Mouse (Mus musculus) embryonic fibroblast, embryonic 13.5 days (primary cell): ENCODE results near the gene Mthfd1l. TPM values are rescaled to one million over a fixed set of nuclear protein-coding genes. Genes with fewer than 3 reads are reported as not detected.
"Not testable (repeated sequence)": the region's sequence is repeated elsewhere in the genome, so short reads cannot be mapped to it uniquely, and the experiment has no call there.

ENCODE experiments used
- H3K27ac ChIP-seq: 2 replicates; pipeline ENCODE4 v1.5.1; 2012; ENCODE audit warnings: low read length, control low read depth, inconsistent platforms; ENCODE audit not compliant: insufficient read depth
- H3K4me1 ChIP-seq: 2 replicates; pipeline ENCODE4 v1.6.1; 2011; ENCODE audit warnings: low read length; ENCODE audit not compliant: control insufficient read depth, insufficient read depth
- H3K4me3 ChIP-seq: 2 replicates; pipeline ENCODE4 v1.5.1; 2011; ENCODE audit warnings: mild to moderate bottlenecking, control low read depth, low read length; ENCODE audit not compliant: insufficient read depth
- CTCF ChIP-seq: IDR thresholded peaks from 2 replicates; pipeline ENCODE4 v1.5.1; 2011; ENCODE audit warnings: mild to moderate bottlenecking, control low read depth, low read length, moderate library complexity, borderline replicate concordance; ENCODE audit not compliant: insufficient read depth
- POLR2A ChIP-seq: IDR thresholded peaks from 2 replicates; pipeline ENCODE4 v1.6.1; 2011; ENCODE audit warnings: low read depth, mild to moderate bottlenecking, control low read depth, low read length, moderate library complexity
- polyA plus RNA-seq: library from polyadenylated mRNA; stranded (reverse); fragments of >200 nt; gene quantifications from 2 replicates; pipeline ENCODE4 v1.2.4, GENCODE M21; 2011; ENCODE audit warnings: low read depth; ENCODE audit not compliant: missing spikeins, insufficient read length

The Mthfd1l gene
- polyA plus RNA-seq, 1 experiment, result 30.8 TPM

DNA sequence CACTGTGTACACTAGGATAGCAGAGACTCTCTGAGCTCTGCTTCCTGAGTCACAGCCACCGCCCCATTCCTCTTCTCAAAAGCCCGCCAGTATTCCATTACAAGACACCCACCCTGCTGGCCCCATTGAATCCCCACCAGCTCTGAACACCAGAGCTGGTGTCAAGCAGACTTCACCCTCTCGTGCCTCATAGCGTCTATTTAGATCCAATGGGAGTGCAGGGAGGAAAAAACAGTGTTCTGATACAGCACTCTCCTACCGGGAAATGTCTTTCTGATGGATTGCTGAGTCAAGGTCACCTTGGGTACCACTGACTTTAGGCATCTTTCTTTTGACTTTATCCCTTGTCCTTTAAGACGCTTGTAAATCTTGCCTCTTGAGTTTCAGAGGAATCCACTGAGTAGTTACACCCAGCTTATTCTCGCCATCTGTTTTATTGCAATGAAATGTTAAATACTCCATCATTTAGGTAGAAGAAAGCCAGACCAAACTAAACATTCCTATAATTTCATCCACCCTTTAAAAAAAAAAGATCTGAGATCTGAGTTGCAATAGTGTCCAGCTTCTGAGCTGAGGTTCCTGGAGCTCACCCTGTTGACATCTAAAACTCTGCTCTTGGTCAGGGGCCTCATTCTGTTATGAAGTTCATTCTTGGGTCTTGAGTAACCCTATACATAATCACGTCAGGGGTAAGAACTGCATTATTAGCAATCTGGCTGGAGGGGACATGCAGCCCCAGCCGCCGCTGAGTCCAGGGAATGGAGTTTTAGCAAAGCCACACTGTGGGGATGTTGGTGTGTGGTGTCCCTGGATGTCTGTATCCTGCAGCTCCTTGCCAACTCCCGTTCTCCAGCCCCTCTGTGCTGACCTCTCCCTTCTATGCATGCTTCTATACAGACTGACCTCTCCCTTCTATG, 88.4 kb downstream of the Mthfd1l start:
- Histone ChIP-seq H3K4me1 (peaks cover 3% of the 10 kb centered on the region; the same call in 1 of the 2 replicates), H3K4me3 (no peak overlapping the region), H3K27ac (peak overlapping the region; percentile 73)
- no peak for TF ChIP-seq POLR2A
- TF ChIP-seq CTCF, result no peak

GRCm38 (mm10) chr10:4063537-4063936, 90.6 kb downstream of the Mthfd1l start:
- TF ChIP-seq CTCF, result no peak
- TF ChIP-seq POLR2A, result no peak
- Histone ChIP-seq H3K4me1 (peaks cover 3% of the 10 kb centered on the region; the same call in 1 of the 2 replicates), H3K4me3 (no peak overlapping the region), H3K27ac (no peak overlapping the region)

- TF ChIP-seq POLR2A, result no peak
- TF ChIP-seq CTCF, result no peak
- Histone ChIP-seq H3K4me3 (no peak overlapping the region), H3K4me1 (peaks cover 2% of the 10 kb centered on the region; the same call in 1 of the 2 replicates), H3K27ac (no peak overlapping the region)
Observed at GRCm38 (mm10) chr10:4065295-4066084, 92.6 kb downstream of the Mthfd1l start.

GRCm38 (mm10) chr10:4069258-4069826, 96.4 kb downstream of the Mthfd1l start:
- Histone ChIP-seq H3K27ac (no peak overlapping the region), H3K4me1 (no peaks in the 10 kb centered on the region), H3K4me3 (no peak overlapping the region)
- TF ChIP-seq CTCF (no peak), POLR2A (no peak)

- H3K27ac ChIP-seq, result no peak overlapping the region
- H3K4me1 ChIP-seq, result no peaks in the 10 kb centered on the region
- no peak for TF ChIP-seq POLR2A
- TF ChIP-seq CTCF, result no peak
- H3K4me3 ChIP-seq, result no peak overlapping the region
Observed at GRCm38 (mm10) chr10:4070061-4070460, 97.1 kb downstream of the Mthfd1l start.

DNA sequence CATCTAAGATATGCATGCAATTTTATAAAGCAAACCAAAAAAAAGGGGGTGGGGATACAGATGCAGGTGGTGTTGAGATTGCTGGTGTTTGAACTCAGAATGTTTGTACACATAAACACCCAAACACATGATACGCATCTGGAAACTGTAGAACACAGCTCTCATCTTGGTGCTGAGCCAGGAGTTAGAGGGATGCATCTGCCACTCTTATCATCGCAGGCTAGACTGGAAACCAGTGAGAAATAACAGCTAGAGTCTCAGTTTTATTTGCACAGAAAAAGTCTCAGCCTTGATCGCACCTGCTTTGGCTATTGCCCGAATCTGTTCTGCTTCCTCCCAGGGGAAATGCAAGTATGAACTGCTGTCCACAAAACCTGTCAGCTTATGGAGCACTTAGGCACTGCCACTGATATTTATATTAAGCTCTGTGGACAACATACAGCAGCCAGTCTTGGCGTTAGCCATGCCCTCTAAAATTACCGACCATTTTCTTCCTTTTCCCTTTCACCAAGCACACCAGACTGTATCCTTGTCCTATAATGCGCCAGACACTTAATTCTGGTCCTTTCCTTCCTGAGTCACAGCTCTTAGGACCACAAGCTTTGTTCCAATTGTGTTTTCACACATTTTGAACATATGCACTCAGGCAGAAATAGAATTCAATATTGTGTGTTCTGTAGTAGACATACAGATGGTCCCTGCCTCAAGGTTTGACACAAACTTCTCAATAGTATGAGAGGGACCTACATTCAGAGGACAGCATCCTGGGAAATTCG, 98.3 kb downstream of the Mthfd1l start:
- no peak for TF ChIP-seq POLR2A
- TF ChIP-seq CTCF, result no peak
- Histone ChIP-seq H3K4me1 (no peaks in the 10 kb centered on the region; the same call in 1 of the 2 replicates), H3K4me3 (no peak overlapping the region), H3K27ac (no peak overlapping the region)

GRCm38 (mm10) chr10:4071845-4072345, 99.0 kb downstream of the Mthfd1l start:
- no peak for TF ChIP-seq CTCF
- TF ChIP-seq POLR2A, result no peak
- Histone ChIP-seq H3K27ac (no peak overlapping the region), H3K4me1 (peaks cover 3% of the 10 kb centered on the region)

GRCm38 (mm10) chr10:4072491-4072890, 99.6 kb downstream of the Mthfd1l start:
- not testable (repeated sequence) for H3K4me1 ChIP-seq

More at GRCm38 (mm10) chr10:4071845-4072345, 99.0 kb downstream of the Mthfd1l start:
- no peak overlapping the region for H3K4me3 ChIP-seq

DNA sequence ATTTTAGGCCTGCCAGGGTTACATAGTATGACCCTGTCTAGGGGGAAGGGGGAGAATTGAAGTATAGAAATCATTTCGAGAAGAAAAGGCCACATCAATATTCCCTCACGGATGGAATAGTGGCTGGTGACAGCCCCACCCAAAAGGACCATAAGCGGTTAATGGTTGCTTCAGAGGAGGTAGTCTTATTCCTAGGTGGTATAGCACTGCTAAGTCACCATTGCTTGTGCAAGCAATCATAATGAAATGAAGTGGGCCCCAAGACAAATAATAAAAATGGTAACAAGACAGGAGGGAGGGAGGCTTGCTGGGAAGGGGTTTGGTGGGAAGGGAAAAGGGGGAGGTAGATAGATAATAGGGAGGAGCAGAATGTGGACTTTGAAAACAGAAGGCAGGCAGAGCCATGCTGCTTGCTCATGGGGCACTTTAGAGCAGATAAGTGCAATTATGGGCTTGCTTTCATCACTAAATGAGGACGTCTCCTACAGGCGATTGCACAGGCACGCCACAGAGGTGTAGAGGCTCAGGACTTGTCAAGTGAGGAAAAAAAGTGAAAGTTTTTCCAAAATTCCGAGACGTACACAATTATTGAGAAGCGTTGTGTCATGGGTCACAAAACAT, 105.4 kb downstream of the Mthfd1l start:
- Histone ChIP-seq H3K4me1 (peaks cover 14% of the 10 kb centered on the region), H3K4me3 (no peak overlapping the region), H3K27ac (peak overlapping the region; percentile 62; the same call in 1 of the 2 replicates)
- no peak for TF ChIP-seq CTCF
- TF ChIP-seq POLR2A, result no peak

More at GRCm38 (mm10) chr10:4072491-4072890, 99.6 kb downstream of the Mthfd1l start:
- not testable (repeated sequence) for H3K27ac ChIP-seq, H3K4me3 ChIP-seq
